Mouse (Mus musculus) thymus, adult 2 months (tissue): ENCODE measurements around the gene Vmn1r42.

Experiments used
- CTCF ChIP-seq: fragments of 200-500 bp; IDR thresholded peaks from 2 replicates; pipeline ENCODE4 v1.5.1; 2012; ENCODE audit warnings: mild to moderate bottlenecking, control low read depth, low read length, moderate library complexity, borderline replicate concordance; ENCODE audit not compliant: control insufficient read depth, poor library complexity, insufficient read depth; ENCODE audit errors: extremely low read depth
- POLR2A ChIP-seq: fragments of 200-500 bp; IDR thresholded peaks from 2 replicates; pipeline ENCODE4 v1.6.1; 2012; ENCODE audit warnings: mild to moderate bottlenecking, low read length, control low read depth, moderate library complexity; ENCODE audit not compliant: control insufficient read depth, poor library complexity, insufficient read depth; ENCODE audit errors: extremely low read depth

DNA sequence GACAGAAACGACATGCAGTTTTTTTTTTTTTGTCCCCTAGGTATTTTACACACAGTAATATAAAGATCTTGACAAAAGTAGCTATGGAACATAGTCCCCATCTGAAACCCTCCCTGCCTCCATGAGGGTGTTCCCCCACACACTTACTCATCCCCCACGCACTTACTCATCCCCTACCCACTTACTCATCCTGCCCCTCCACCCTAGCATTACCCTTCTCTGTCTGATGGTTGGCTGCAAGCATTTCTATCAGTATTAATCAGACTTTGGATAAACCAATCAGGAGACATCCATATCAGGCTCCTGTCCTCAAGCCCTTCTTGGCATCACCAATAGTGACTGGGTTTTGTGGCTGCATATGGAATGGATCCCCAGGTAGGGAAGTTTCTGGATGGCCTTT, 750 bp upstream of the Vmn1r42 start:
- TF ChIP-seq POLR2A (no peak), CTCF (no peak)
